Mouse (Mus musculus): ENCODE results near the gene Ap2b1. TPM values are rescaled to one million over a fixed set of nuclear protein-coding genes. Genes with fewer than 3 reads are reported as not detected.
A peak's percentile ranks its signal among the peaks of the same experiment; 100 is the strongest.

Ap2b1 gene
- total and polyA plus RNA-seq, 3 experiments: 16.3 to 43.6 (median 42.2) TPM

GRCm38 (mm10) chr11:83282084-83282483 is 16.7 kb upstream of the Ap2b1 start:
- H3K4me3 ChIP-seq: no peak overlapping the region
- TF ChIP-seq CTCF (IDR thresholded peaks at IDR 0.05): no peak
- TF ChIP-seq EP300 (IDR thresholded peaks at IDR 0.05; ENCODE audit: insufficient read depth, low read depth, low read length): no peak
- TF ChIP-seq POLR2A (IDR thresholded peaks at IDR 0.05; ENCODE audit: insufficient read depth, low read depth, low read length): no peak
- no peaks in the 10 kb centered on the region for H3K79me2 ChIP-seq (replicated peaks; ENCODE audit: control insufficient read depth, insufficient read depth, low read length)
- 41% methylated on average over 2 of the region's 2 CpGs for WGBS
- no peaks in the 10 kb centered on the region for H3K36me3 ChIP-seq (ENCODE audit: control insufficient read depth, insufficient read depth, low read length)
- no peak overlapping the region for H3K27ac ChIP-seq
- no peak overlapping the region for H3K9ac ChIP-seq (ENCODE audit: low read depth, low read length)
- H3K27me3 ChIP-seq (ENCODE audit: control insufficient read depth, insufficient read depth, low read length): no peaks in the 10 kb centered on the region
- no peak for DNase-seq
- intact Hi-C loops (cut with DNase I): no loop called here
- H3K4me1 ChIP-seq (ENCODE audit: control insufficient read depth, insufficient read depth, low read length): no peaks in the 10 kb centered on the region

GRCm38 (mm10) chr11:83285627-83286026 is 13.2 kb upstream of the Ap2b1 start:
- H3K27me3 ChIP-seq (ENCODE audit: control insufficient read depth, insufficient read depth, low read length): no peaks in the 10 kb centered on the region
- no peak overlapping the region for H3K9ac ChIP-seq (ENCODE audit: low read depth, low read length)
- no peaks in the 10 kb centered on the region for H3K36me3 ChIP-seq (ENCODE audit: control insufficient read depth, insufficient read depth, low read length)
- H3K27ac ChIP-seq: no peak overlapping the region
- DNase-seq: no peak
- H3K4me1 ChIP-seq (ENCODE audit: control insufficient read depth, insufficient read depth, low read length): no peaks in the 10 kb centered on the region
- H3K79me2 ChIP-seq (replicated peaks; ENCODE audit: control insufficient read depth, insufficient read depth, low read length): no peaks in the 10 kb centered on the region
- 93% methylated on average over 4 of the region's 4 CpGs for WGBS
- intact Hi-C loops (cut with DNase I): no loop called here
- H3K4me3 ChIP-seq: no peak overlapping the region
- TF ChIP-seq EP300 (IDR thresholded peaks at IDR 0.05; ENCODE audit: insufficient read depth, low read depth, low read length): no peak
- TF ChIP-seq POLR2A (IDR thresholded peaks at IDR 0.05; ENCODE audit: insufficient read depth, low read depth, low read length): no peak
- no peak for TF ChIP-seq CTCF (IDR thresholded peaks at IDR 0.05)

GRCm38 (mm10) chr11:83286566-83286965 is 12.3 kb upstream of the Ap2b1 start, which contains the start of gene Slfn14:
Gene Slfn14, minus strand, starts transcription at chr11:83286726.
- Histone ChIP-seq H3K36me3 (ENCODE audit: control insufficient read depth, insufficient read depth, low read length) (no peaks in the 10 kb centered on the region), H3K4me3 (no peak within 1 kb of the TSS), H3K4me1 (ENCODE audit: control insufficient read depth, insufficient read depth, low read length) (peaks cover 2% of the 10 kb centered on the region), H3K27ac (no peak within 1 kb of the TSS), H3K79me2 (replicated peaks; ENCODE audit: control insufficient read depth, insufficient read depth, low read length) (no peaks in the 10 kb centered on the region; the same call in 1 of the 2 replicates), H3K9ac (ENCODE audit: low read depth, low read length) (no peak within 1 kb of the TSS), H3K27me3 (ENCODE audit: control insufficient read depth, insufficient read depth, low read length) (no peaks in the 10 kb centered on the region)
- 37% methylated on average over 1 of the region's 1 CpGs for WGBS
- TF ChIP-seq EP300 (IDR thresholded peaks at IDR 0.05; ENCODE audit: insufficient read depth, low read depth, low read length) (no peak), POLR2A (IDR thresholded peaks at IDR 0.05; ENCODE audit: insufficient read depth, low read depth, low read length) (no peak), CTCF (IDR thresholded peaks at IDR 0.05) (no peak)
- no peak for DNase-seq
- intact Hi-C loops (cut with DNase I): no loop called here

- H3K79me2 ChIP-seq (replicated peaks; ENCODE audit: control insufficient read depth, insufficient read depth, low read length): no peaks in the 10 kb centered on the region; the same call in 1 of the 2 replicates
- TF ChIP-seq EP300 (IDR thresholded peaks at IDR 0.05; ENCODE audit: insufficient read depth, low read depth, low read length) (no peak), CTCF (IDR thresholded peaks at IDR 0.05) (no peak), POLR2A (IDR thresholded peaks at IDR 0.05; ENCODE audit: insufficient read depth, low read depth, low read length) (no peak)
- intact Hi-C loops (cut with DNase I): no loop called here
- H3K4me3 ChIP-seq: no peak overlapping the region
- no peak overlapping the region for H3K27ac ChIP-seq
- no peak overlapping the region for H3K9ac ChIP-seq (ENCODE audit: low read depth, low read length)
- H3K27me3 ChIP-seq (ENCODE audit: control insufficient read depth, insufficient read depth, low read length): no peaks in the 10 kb centered on the region
- 88% methylated on average over 5 of the region's 5 CpGs for WGBS
- DNase-seq: no peak
- peaks cover 3% of the 10 kb centered on the region for H3K4me1 ChIP-seq (ENCODE audit: control insufficient read depth, insufficient read depth, low read length)
- peaks cover 9% of the 10 kb centered on the region for H3K36me3 ChIP-seq (ENCODE audit: control insufficient read depth, insufficient read depth, low read length)
Observed at GRCm38 (mm10) chr11:83289036-83289435, 9.8 kb upstream of the Ap2b1 start.

- intact Hi-C loops (cut with DNase I): loop anchor here (10.0 kb wide), 3 partner anchors 375 to 525 kb away; partner anchors contain the start of genes Cct6b, Heatr6, Unc45b and Zfp830
- no peak overlapping the region for H3K9ac ChIP-seq (ENCODE audit: low read depth, low read length)
- peaks cover 9% of the 10 kb centered on the region for H3K36me3 ChIP-seq (ENCODE audit: control insufficient read depth, insufficient read depth, low read length)
- no peak overlapping the region for H3K27ac ChIP-seq
- H3K79me2 ChIP-seq (replicated peaks; ENCODE audit: control insufficient read depth, insufficient read depth, low read length): no peaks in the 10 kb centered on the region; the same call in 1 of the 2 replicates
- 73% methylated on average over 2 of the region's 2 CpGs for WGBS
- H3K4me3 ChIP-seq: no peak overlapping the region
- no peak for TF ChIP-seq EP300 (IDR thresholded peaks at IDR 0.05; ENCODE audit: insufficient read depth, low read depth, low read length)
- TF ChIP-seq POLR2A (IDR thresholded peaks at IDR 0.05; ENCODE audit: insufficient read depth, low read depth, low read length): no peak
- TF ChIP-seq CTCF (IDR thresholded peaks at IDR 0.05): no peak
- peaks cover 3% of the 10 kb centered on the region for H3K4me1 ChIP-seq (ENCODE audit: control insufficient read depth, insufficient read depth, low read length)
- H3K27me3 ChIP-seq (ENCODE audit: control insufficient read depth, insufficient read depth, low read length): no peaks in the 10 kb centered on the region
- no peak for DNase-seq
Observed at GRCm38 (mm10) chr11:83289633-83290032, 9.2 kb upstream of the Ap2b1 start.

- Histone ChIP-seq H3K9ac (ENCODE audit: low read depth, low read length) (peak overlapping the region; percentile 74), H3K79me2 (replicated peaks; ENCODE audit: control insufficient read depth, insufficient read depth, low read length) (no peaks in the 10 kb centered on the region; the same call in 1 of the 2 replicates), H3K27me3 (ENCODE audit: control insufficient read depth, insufficient read depth, low read length) (no peaks in the 10 kb centered on the region), H3K4me3 (peak overlapping the region; percentile 79), H3K36me3 (ENCODE audit: control insufficient read depth, insufficient read depth, low read length) (peaks cover 11% of the 10 kb centered on the region), H3K27ac (peak overlapping the region; percentile 85), H3K4me1 (ENCODE audit: control insufficient read depth, insufficient read depth, low read length) (peaks cover 3% of the 10 kb centered on the region)
- intact Hi-C loops (cut with DNase I): loop anchor here (10.0 kb wide), 3 partner anchors 377 to 527 kb away; partner anchors contain the start of genes Cct6b, Heatr6, Unc45b and Zfp830
- peak; percentile 94 for TF ChIP-seq POLR2A (IDR thresholded peaks at IDR 0.05; ENCODE audit: insufficient read depth, low read depth, low read length)
- TF ChIP-seq CTCF (IDR thresholded peaks at IDR 0.05): no peak
- peak; percentile 64; the same call in 1 of the 2 replicates for TF ChIP-seq EP300 (IDR thresholded peaks at IDR 0.05; ENCODE audit: insufficient read depth, low read depth, low read length)
- WGBS: under 1% methylated on average over 38 of the region's 38 CpGs
- peak; percentile 94 to 97 for DNase-seq
Observed at GRCm38 (mm10) chr11:83291375-83292250, 7.2 kb upstream of the Ap2b1 start.

Data from heart, adult 2 months (tissue).